Mouse (Mus musculus) E14TG2a.4 (cell line): ENCODE data around the gene E130114P18Rik.

Experiments used
- CTCF ChIP-seq: conservative IDR thresholded peaks from 2 replicates; pipeline ENCODE4 v1.5.1; 2014; ENCODE audit warnings: low read length
- NANOG ChIP-seq: IDR thresholded peaks from 2 replicates; pipeline ENCODE4 v1.6.1; 2014; ENCODE audit warnings: borderline replicate concordance, low read length, mixed read lengths

DNA sequence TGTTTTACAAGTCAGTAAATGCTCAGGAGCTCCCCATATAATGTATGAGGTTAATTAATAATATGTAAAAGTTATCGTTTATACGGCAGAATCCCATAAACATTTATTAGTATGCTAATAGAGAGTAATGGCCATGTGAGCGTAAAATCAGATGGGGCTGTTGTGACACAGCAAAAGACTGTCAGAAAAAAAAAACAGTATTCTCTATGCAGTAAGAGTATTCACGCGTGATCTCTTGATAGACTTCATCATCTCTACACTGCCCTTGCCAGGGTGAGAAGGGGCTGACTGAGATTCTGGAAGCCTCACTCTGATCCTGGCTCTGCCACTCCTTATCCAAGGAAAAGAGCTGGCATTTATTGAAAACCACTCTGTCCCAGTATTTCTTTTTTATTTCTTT is 91.9 kb downstream of the E130114P18Rik start:
- TF ChIP-seq CTCF (no peak), NANOG (no peak)
